Mouse (Mus musculus) kidney, adult 9 months (tissue): ENCODE data around the gene Iscu.

ENCODE experiments used
- DNase-seq: peaks from one replicate; pipeline ENCODE4 v3.0.0; 2022

Gene Iscu

GRCm38 (mm10) chr5:113818572-113818971, 46.0 kb downstream of the Iscu start:
- no peak for DNase-seq

- DNase-seq = no peak
Measured at GRCm38 (mm10) chr5:113824228-113824627, 51.7 kb downstream of the Iscu start.

- DNase-seq = no peak
Measured at GRCm38 (mm10) chr5:113825558-113825957, 53.0 kb downstream of the Iscu start.

- no peak for DNase-seq
Measured at GRCm38 (mm10) chr5:113826619-113827018, 54.1 kb downstream of the Iscu start.
